Mouse (Mus musculus): ENCODE results near the gene Cd1d1. TPM values are rescaled to one million over a fixed set of nuclear protein-coding genes. Genes with fewer than 3 reads are reported as not detected.
"Not testable (repeated sequence)": the region's sequence is repeated elsewhere in the genome, so short reads cannot be mapped to it uniquely, and the experiment has no call there.

Gene Cd1d1
- polyA plus RNA-seq, 1 experiment from 2014 or later, result 37.2 TPM

GRCm38 (mm10) chr3:87015931-87016330 is 16.7 kb upstream of the Cd1d1 start:
- no peak for ATAC-seq (ENCODE audit: low FRiP score)
- no peak for DNase-seq (ENCODE audit: low spot score)
- H3K27ac ChIP-seq (ENCODE audit: low read depth, low read length), result no peak overlapping the region
- no peaks in the 10 kb centered on the region for H3K27me3 ChIP-seq (ENCODE audit: control insufficient read depth, insufficient read depth, low read length)
- H3K4me1 ChIP-seq (replicated peaks; ENCODE audit: control insufficient read depth, insufficient read depth, low read length), result no peaks in the 10 kb centered on the region
- no peaks in the 10 kb centered on the region for H3K9me3 ChIP-seq (ENCODE audit: control insufficient read depth, low read length)
- no peak overlapping the region for H3K9ac ChIP-seq (ENCODE audit: low read depth, low read length)
- H3K4me2 ChIP-seq (replicated peaks; ENCODE audit: low read depth, low read length), result no peak overlapping the region
- 53% methylated on average over 4 of the region's 4 CpGs for WGBS
- no peaks in the 10 kb centered on the region for H3K36me3 ChIP-seq (ENCODE audit: control insufficient read depth, insufficient read depth, low read length)
- no peak overlapping the region for H3K4me3 ChIP-seq (ENCODE audit: low read depth, low read length)

GRCm38 (mm10) chr3:87012406-87012805 is 13.2 kb upstream of the Cd1d1 start:
- H3K27ac ChIP-seq (ENCODE audit: low read depth, low read length); H3K36me3 ChIP-seq (ENCODE audit: control insufficient read depth, insufficient read depth, low read length); H3K27me3 ChIP-seq (ENCODE audit: control insufficient read depth, insufficient read depth, low read length); H3K9me3 ChIP-seq (ENCODE audit: control insufficient read depth, low read length); H3K4me2 ChIP-seq (replicated peaks; ENCODE audit: low read depth, low read length); H3K4me1 ChIP-seq (replicated peaks; ENCODE audit: control insufficient read depth, insufficient read depth, low read length); DNase-seq (ENCODE audit: low spot score); H3K4me3 ChIP-seq (ENCODE audit: low read depth, low read length); H3K9ac ChIP-seq (ENCODE audit: low read depth, low read length); ATAC-seq (ENCODE audit: low FRiP score): not testable (repeated sequence)
- WGBS, result 79% methylated on average over 3 of the region's 3 CpGs

DNA sequence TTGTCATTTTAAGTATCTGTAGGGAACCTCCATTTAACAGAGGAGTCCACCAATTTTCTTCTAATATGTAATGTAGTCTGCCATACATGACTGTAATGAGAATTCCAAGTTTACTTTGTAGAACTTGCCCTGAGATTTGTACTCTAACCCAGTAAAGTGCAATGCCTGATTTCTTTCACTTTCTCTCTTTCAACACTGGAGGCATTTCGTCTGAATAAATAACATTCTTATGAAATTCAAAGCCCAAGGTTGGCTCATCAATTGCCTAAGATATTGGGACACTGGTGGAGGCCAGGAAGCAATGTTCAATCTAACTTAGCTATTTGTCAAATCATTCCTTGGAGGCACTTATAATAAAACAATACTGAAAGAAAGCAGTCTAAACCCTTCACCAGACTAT is 9.0 kb upstream of the Cd1d1 start:
- H3K9me3 ChIP-seq (ENCODE audit: control insufficient read depth, low read length); H3K9ac ChIP-seq (ENCODE audit: low read depth, low read length); H3K4me3 ChIP-seq (ENCODE audit: low read depth, low read length); H3K4me1 ChIP-seq (replicated peaks; ENCODE audit: control insufficient read depth, insufficient read depth, low read length); H3K27ac ChIP-seq (ENCODE audit: low read depth, low read length); ATAC-seq (ENCODE audit: low FRiP score); H3K4me2 ChIP-seq (replicated peaks; ENCODE audit: low read depth, low read length); H3K36me3 ChIP-seq (ENCODE audit: control insufficient read depth, insufficient read depth, low read length); DNase-seq (ENCODE audit: low spot score); H3K27me3 ChIP-seq (ENCODE audit: control insufficient read depth, insufficient read depth, low read length): not testable (repeated sequence)
- 88% methylated on average over 1 of the region's 1 CpGs for WGBS

GRCm38 (mm10) chr3:87000676-87001075 is 1.4 kb upstream of the Cd1d1 start:
- H3K4me3 ChIP-seq (ENCODE audit: low read depth, low read length), result no peak overlapping the region
- no peaks in the 10 kb centered on the region for H3K9me3 ChIP-seq (ENCODE audit: control insufficient read depth, low read length)
- no peaks in the 10 kb centered on the region for H3K27me3 ChIP-seq (ENCODE audit: control insufficient read depth, insufficient read depth, low read length)
- no peak overlapping the region for H3K9ac ChIP-seq (ENCODE audit: low read depth, low read length)
- H3K36me3 ChIP-seq (ENCODE audit: control insufficient read depth, insufficient read depth, low read length), result no peaks in the 10 kb centered on the region
- no peak overlapping the region for H3K27ac ChIP-seq (ENCODE audit: low read depth, low read length)
- WGBS, result 15% methylated on average over 4 of the region's 4 CpGs
- DNase-seq (ENCODE audit: low spot score), result peak; percentile 12
- no peaks in the 10 kb centered on the region for H3K4me1 ChIP-seq (replicated peaks; ENCODE audit: control insufficient read depth, insufficient read depth, low read length)
- no peak overlapping the region for H3K4me2 ChIP-seq (replicated peaks; ENCODE audit: low read depth, low read length)
- no peak for ATAC-seq (ENCODE audit: low FRiP score)

DNA sequence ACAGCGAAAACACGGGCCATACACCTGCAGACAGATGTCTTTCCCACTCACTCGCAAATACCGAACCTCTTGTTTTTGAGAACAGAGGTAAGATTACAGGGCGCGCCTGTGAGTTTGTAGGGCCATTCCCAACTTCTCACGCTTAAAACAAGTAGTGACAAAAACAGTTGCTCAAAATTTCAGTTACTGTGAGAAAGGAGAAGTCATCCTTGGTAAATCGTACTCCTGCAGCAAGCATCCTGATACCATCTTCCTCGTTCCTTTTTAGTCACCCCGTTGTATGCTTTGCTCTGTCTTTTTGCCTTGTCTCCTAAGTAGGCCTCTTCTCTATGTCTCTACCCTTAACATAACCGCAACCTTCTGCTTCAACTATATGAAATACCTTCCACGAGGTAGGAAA is 810 bp upstream of the Cd1d1 start:
- 88% methylated on average over 12 of the region's 12 CpGs for whole genome bisulfite sequencing

GRCm38 (mm10) chr3:86998433-86999414 is 517 bp downstream of the Cd1d1 start:
- H3K9me3 ChIP-seq (ENCODE audit: control insufficient read depth, low read length); H3K27me3 ChIP-seq (ENCODE audit: control insufficient read depth, insufficient read depth, low read length); H3K4me1 ChIP-seq (replicated peaks; ENCODE audit: control insufficient read depth, insufficient read depth, low read length); H3K36me3 ChIP-seq (ENCODE audit: control insufficient read depth, insufficient read depth, low read length): not testable (repeated sequence)
- Histone ChIP-seq H3K27ac (ENCODE audit: low read depth, low read length) (peak overlapping the region; percentile 72), H3K4me2 (replicated peaks; ENCODE audit: low read depth, low read length) (peak overlapping the region; percentile 64), H3K9ac (ENCODE audit: low read depth, low read length) (peak overlapping the region; percentile 84), H3K4me3 (ENCODE audit: low read depth, low read length) (peak overlapping the region; percentile 52)
- ATAC-seq (ENCODE audit: low FRiP score) (peak; percentile 98), DNase-seq (ENCODE audit: low spot score) (peak; percentile 79)
- WGBS, result 4% methylated on average over 23 of the region's 24 CpGs

More for the DNA sequence above, 810 bp upstream of the Cd1d1 start:
- ATAC-seq (ENCODE audit: low FRiP score) (no peak), DNase-seq (ENCODE audit: low spot score) (no peak)
- Histone ChIP-seq H3K4me2 (replicated peaks; ENCODE audit: low read depth, low read length) (no peak overlapping the region), H3K4me3 (ENCODE audit: low read depth, low read length) (no peak overlapping the region), H3K9ac (ENCODE audit: low read depth, low read length) (no peak overlapping the region), H3K27me3 (ENCODE audit: control insufficient read depth, insufficient read depth, low read length) (no peaks in the 10 kb centered on the region), H3K4me1 (replicated peaks; ENCODE audit: control insufficient read depth, insufficient read depth, low read length) (no peaks in the 10 kb centered on the region), H3K36me3 (ENCODE audit: control insufficient read depth, insufficient read depth, low read length) (no peaks in the 10 kb centered on the region), H3K27ac (ENCODE audit: low read depth, low read length) (no peak overlapping the region), H3K9me3 (ENCODE audit: control insufficient read depth, low read length) (no peaks in the 10 kb centered on the region)

GRCm38 (mm10) chr3:86996111-86996510 is 3.1 kb downstream of the Cd1d1 start:
- no peaks in the 10 kb centered on the region for H3K27me3 ChIP-seq (ENCODE audit: control insufficient read depth, insufficient read depth, low read length)
- no peaks in the 10 kb centered on the region for H3K9me3 ChIP-seq (ENCODE audit: control insufficient read depth, low read length)
- no peak overlapping the region for H3K4me3 ChIP-seq (ENCODE audit: low read depth, low read length)
- no peaks in the 10 kb centered on the region for H3K4me1 ChIP-seq (replicated peaks; ENCODE audit: control insufficient read depth, insufficient read depth, low read length)
- H3K9ac ChIP-seq (ENCODE audit: low read depth, low read length), result no peak overlapping the region
- no peaks in the 10 kb centered on the region for H3K36me3 ChIP-seq (ENCODE audit: control insufficient read depth, insufficient read depth, low read length)
- H3K27ac ChIP-seq (ENCODE audit: low read depth, low read length), result no peak overlapping the region
- DNase-seq (ENCODE audit: low spot score) (no peak), ATAC-seq (ENCODE audit: low FRiP score) (no peak)
- no peak overlapping the region for H3K4me2 ChIP-seq (replicated peaks; ENCODE audit: low read depth, low read length)
- WGBS, result 90% methylated on average over 4 of the region's 4 CpGs

- no peak overlapping the region for H3K4me3 ChIP-seq (ENCODE audit: low read depth, low read length)
- no peak overlapping the region for H3K27ac ChIP-seq (ENCODE audit: low read depth, low read length)
- DNase-seq (ENCODE audit: low spot score), result no peak
- no peaks in the 10 kb centered on the region for H3K9me3 ChIP-seq (ENCODE audit: control insufficient read depth, low read length)
- H3K4me1 ChIP-seq (replicated peaks; ENCODE audit: control insufficient read depth, insufficient read depth, low read length), result no peaks in the 10 kb centered on the region
- H3K27me3 ChIP-seq (ENCODE audit: control insufficient read depth, insufficient read depth, low read length), result no peaks in the 10 kb centered on the region
- H3K36me3 ChIP-seq (ENCODE audit: control insufficient read depth, insufficient read depth, low read length), result no peaks in the 10 kb centered on the region
- H3K4me2 ChIP-seq (replicated peaks; ENCODE audit: low read depth, low read length), result no peak overlapping the region
- no peak overlapping the region for H3K9ac ChIP-seq (ENCODE audit: low read depth, low read length)
- no peak for ATAC-seq (ENCODE audit: low FRiP score)
- WGBS, result 53% methylated on average over 1 of the region's 1 CpGs
These were observed 3.9 kb downstream of the Cd1d1 start for GRCm38 (mm10) chr3:86995381-86995780.

DNA sequence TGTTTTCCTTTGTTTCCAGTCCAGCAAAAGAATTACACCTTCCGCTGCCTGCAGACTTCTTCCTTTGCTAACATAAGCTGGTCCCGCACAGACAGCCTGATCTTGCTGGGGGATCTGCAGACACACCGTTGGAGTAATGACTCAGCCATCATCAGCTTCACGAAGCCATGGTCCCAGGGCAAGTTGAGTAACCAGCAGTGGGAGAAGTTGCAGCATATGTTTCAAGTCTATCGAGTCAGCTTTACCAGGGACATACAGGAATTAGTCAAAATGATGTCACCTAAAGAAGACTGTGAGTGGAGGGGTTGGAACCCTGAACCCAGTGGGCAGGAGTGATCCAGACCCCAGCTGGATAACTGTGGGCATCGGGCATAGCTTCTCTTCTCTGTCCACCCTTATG is 12.3 kb downstream of the Cd1d1 start:
- H3K4me1 ChIP-seq (replicated peaks; ENCODE audit: control insufficient read depth, insufficient read depth, low read length); H3K27ac ChIP-seq (ENCODE audit: low read depth, low read length); ATAC-seq (ENCODE audit: low FRiP score); DNase-seq (ENCODE audit: low spot score); H3K36me3 ChIP-seq (ENCODE audit: control insufficient read depth, insufficient read depth, low read length); H3K27me3 ChIP-seq (ENCODE audit: control insufficient read depth, insufficient read depth, low read length); H3K9me3 ChIP-seq (ENCODE audit: control insufficient read depth, low read length): not testable (repeated sequence)
- WGBS, result 31% methylated on average over 5 of the region's 6 CpGs
- peak overlapping the region; percentile 53; the same call in 1 of the 2 replicates for H3K9ac ChIP-seq (ENCODE audit: low read depth, low read length)
- H3K4me2 ChIP-seq (replicated peaks; ENCODE audit: low read depth, low read length), result peak overlapping the region; percentile 37
- peak overlapping the region; percentile 29; the same call in 1 of the 2 replicates for H3K4me3 ChIP-seq (ENCODE audit: low read depth, low read length)
